Mouse (Mus musculus) right cerebral cortex, adult 18-20 months (tissue): Measurements from ENCODE around the gene Keg1.
"Not testable (repeated sequence)": the region's sequence is repeated elsewhere in the genome, so short reads cannot be mapped to it uniquely, and the experiment has no call there.

ENCODE experiments used
- DNase-seq: peaks from one replicate; pipeline ENCODE4 v3.0.0; 2022; ENCODE audit warnings: mixed read lengths

Keg1 gene

GRCm38 (mm10) chr19:12695590-12695989 lies at the start of gene Keg1:
TSS of gene Keg1 (plus strand) at chr19:12695786.
- DNase-seq = no peak

- no peak for DNase-seq
Observed at GRCm38 (mm10) chr19:12649511-12649910, 46.1 kb upstream of the Keg1 start.

- DNase-seq = no peak
Observed at GRCm38 (mm10) chr19:12666156-12666555, 29.4 kb upstream of the Keg1 start.

- not testable (repeated sequence) for DNase-seq
Observed at GRCm38 (mm10) chr19:12668601-12669000, 27.0 kb upstream of the Keg1 start.

GRCm38 (mm10) chr19:12670139-12670538 lies 25.4 kb upstream of the Keg1 start, which contains the start of gene Olfr1442:
TSS of gene Olfr1442 (plus strand) at chr19:12670439.
- no peak for DNase-seq

GRCm38 (mm10) chr19:12671051-12671450 lies 24.5 kb upstream of the Keg1 start:
- DNase-seq = no peak

- no peak for DNase-seq
Observed at GRCm38 (mm10) chr19:12677812-12678211, 17.8 kb upstream of the Keg1 start, which contains the start of gene Olfr1443. TSS of gene Olfr1443 (plus strand) at chr19:12678112.

- no peak for DNase-seq
Observed at GRCm38 (mm10) chr19:12684638-12685037, 10.9 kb upstream of the Keg1 start.

- no peak for DNase-seq
Observed at GRCm38 (mm10) chr19:12685231-12685630, 10.4 kb upstream of the Keg1 start.

- DNase-seq = no peak
Observed at GRCm38 (mm10) chr19:12696221-12696620, 635 bp downstream of the Keg1 start.

- DNase-seq = no peak
Observed at GRCm38 (mm10) chr19:12708458-12708857, 12.9 kb downstream of the Keg1 start.

GRCm38 (mm10) chr19:12708986-12709385 lies 13.4 kb downstream of the Keg1 start:
- DNase-seq = no peak

GRCm38 (mm10) chr19:12719189-12719588 lies 23.6 kb downstream of the Keg1 start:
- no peak for DNase-seq

- DNase-seq = no peak
Observed at GRCm38 (mm10) chr19:12720463-12720862, 24.9 kb downstream of the Keg1 start.

- not testable (repeated sequence) for DNase-seq
Observed at GRCm38 (mm10) chr19:12720919-12721318, 25.3 kb downstream of the Keg1 start.

GRCm38 (mm10) chr19:12721596-12721995 lies 26.0 kb downstream of the Keg1 start:
- DNase-seq = not testable (repeated sequence)

- peak; percentile 5 for DNase-seq
Observed at GRCm38 (mm10) chr19:12722308-12722707, 26.7 kb downstream of the Keg1 start.

- DNase-seq = no peak
Observed at GRCm38 (mm10) chr19:12725851-12726250, 30.3 kb downstream of the Keg1 start.

GRCm38 (mm10) chr19:12731036-12731435 lies 35.5 kb downstream of the Keg1 start:
- DNase-seq = no peak

- no peak for DNase-seq
Observed at GRCm38 (mm10) chr19:12731950-12732349, 36.4 kb downstream of the Keg1 start.

- no peak for DNase-seq
Observed at GRCm38 (mm10) chr19:12756286-12756685, 60.7 kb downstream of the Keg1 start.

GRCm38 (mm10) chr19:12758936-12759478 lies 63.4 kb downstream of the Keg1 start:
- no peak for DNase-seq

- DNase-seq = peak; percentile 43
Observed at GRCm38 (mm10) chr19:12759656-12760055, 64.1 kb downstream of the Keg1 start.

GRCm38 (mm10) chr19:12762212-12763130 lies 66.9 kb downstream of the Keg1 start:
- no peak for DNase-seq
